Mouse (Mus musculus) heart, adult 2 months (tissue): Measurements from ENCODE around the gene Mtus2.

Source experiments
- CTCF ChIP-seq: fragments of 200-600 bp; IDR thresholded peaks from 2 replicates; pipeline ENCODE4 v1.8.1; 2022; ENCODE audit warnings: antibody characterized with exemption, mild to moderate bottlenecking, moderate library complexity
- POLR2A ChIP-seq: fragments of 200-500 bp; IDR thresholded peaks from 2 replicates; pipeline ENCODE4 v1.6.1; 2011; ENCODE audit warnings: mild to moderate bottlenecking, low read depth, low read length, control low read depth; ENCODE audit not compliant: insufficient read depth

DNA sequence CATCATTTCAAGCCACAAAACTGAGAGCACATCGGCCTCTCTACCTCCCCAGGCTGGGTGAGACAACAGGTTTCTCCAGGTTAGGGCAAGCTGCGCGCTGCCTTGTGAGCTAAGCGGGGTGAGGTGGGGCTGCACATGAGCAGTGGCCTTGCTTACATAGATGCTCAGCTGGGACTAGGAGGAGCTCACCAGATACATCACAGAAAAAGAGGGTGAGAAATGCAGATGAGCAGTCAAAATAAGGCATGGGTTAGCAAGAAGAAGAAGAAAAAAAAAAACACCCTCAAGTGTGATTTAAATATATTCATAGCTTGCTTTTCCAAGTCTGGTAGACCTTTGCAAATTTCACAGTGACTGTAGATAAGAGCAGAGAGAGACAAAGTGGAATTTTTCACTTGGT lies 254.7 kb downstream of the Mtus2 start:
- TF ChIP-seq CTCF = no peak
- TF ChIP-seq POLR2A = no peak
